Mouse (Mus musculus): ENCODE data around the gene Col4a2. TPM values are rescaled to one million over a fixed set of nuclear protein-coding genes. Genes with fewer than 3 reads are reported as not detected.

Gene Col4a2
- polyA plus RNA-seq (2016; fragmentation: Nextera tagmentation; extraction: Ambion mirVana), result 82.2 and 84.0 TPM in 2 replicates

DNA sequence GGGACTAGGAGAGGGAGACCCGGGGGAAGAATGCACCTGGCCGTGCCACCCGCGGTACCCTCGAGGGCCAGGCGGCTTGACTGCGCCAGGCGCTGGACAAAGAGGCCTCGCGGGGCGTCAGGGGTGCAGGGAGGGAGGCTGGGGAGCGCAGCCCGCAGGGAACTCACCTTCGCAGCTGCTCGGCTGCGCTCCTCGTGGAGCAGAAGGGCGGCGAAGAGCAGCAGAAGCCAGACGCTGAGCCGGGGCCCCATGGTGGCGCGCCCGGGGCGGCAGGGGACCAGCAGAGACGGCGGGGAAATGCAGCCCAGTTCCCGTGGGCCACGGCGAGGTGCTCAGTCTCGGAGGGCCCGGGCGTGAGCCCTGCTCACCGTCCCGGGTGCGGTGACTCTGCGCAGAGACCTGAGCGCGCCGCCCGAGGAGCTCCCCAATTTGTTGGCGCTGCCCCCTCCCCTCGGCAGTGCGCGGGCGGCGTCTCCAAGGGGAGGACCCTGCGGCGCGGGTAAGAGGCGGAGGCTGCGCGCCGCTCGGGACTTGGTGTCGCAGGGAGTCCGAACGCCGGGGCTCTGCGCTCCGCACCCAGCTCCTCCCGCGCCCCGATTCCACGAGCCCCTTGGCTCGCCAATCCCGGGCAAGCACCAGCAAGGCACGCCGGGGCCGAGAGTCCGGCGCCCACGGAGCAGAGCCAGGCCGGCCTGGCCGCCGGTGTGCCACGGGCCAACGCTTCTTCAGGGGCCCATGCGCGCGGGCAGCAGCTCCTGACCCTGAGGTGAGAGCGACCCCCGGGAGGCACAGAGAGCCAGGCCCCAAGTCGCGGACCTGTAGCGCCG is at the start of gene Col4a2, which contains the start of gene Col4a1:
Gene Col4a2, plus strand, starts transcription at position 457 of the 827 bp plus-strand sequence.
Gene Col4a1, minus strand, starts transcription at position 478 of the 827 bp plus-strand sequence.
- Histone ChIP-seq H3K4me1 (peaks cover 41% of the 10 kb centered on the region), H3K27me3 (no peaks in the 10 kb centered on the region), H3K4me2 (replicated peaks) (peak within 1 kb of the TSS; percentile 68), H3K9me3 (no peaks in the 10 kb centered on the region), H3K9ac (peak within 1 kb of the TSS; percentile 93), H3K27ac (peak within 1 kb of the TSS; percentile 88), H3K36me3 (0 out of 2 replicates have a peak, but pooled peaks cover under 1% of the 10 kb centered on the region), H3K4me3 (peak within 1 kb of the TSS; percentile 72)
- WGBS, result under 1% methylated on average over 83 of the region's 87 CpGs
- ATAC-seq (ENCODE audit: insufficient number of reproducible peaks, insufficient read depth, low FRiP score, low TSS enrichment), result peak; percentile 77

DNA sequence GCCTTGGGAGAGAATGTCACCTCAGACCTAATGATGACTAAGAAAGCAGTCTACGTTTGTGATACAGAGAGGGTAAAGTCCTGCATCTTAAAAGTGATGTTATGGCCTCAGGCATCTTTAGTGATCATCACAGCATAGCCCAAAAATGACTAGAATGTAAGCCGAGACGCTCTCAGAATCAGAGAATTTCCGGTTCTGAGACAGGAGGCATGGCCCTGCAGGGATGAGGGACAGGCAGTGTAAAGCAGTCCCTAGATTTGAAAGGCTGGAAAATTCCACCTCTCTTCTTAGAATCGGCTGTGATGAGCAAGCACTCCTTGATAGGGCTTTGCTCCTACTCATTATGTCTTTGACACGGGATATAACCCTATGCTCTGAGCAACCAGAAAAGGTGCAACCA is 48.8 kb upstream of the Col4a2 start:
- H3K4me1 ChIP-seq, result peaks cover 41% of the 10 kb centered on the region
- 46% methylated on average over 6 of the region's 6 CpGs for WGBS

DNA sequence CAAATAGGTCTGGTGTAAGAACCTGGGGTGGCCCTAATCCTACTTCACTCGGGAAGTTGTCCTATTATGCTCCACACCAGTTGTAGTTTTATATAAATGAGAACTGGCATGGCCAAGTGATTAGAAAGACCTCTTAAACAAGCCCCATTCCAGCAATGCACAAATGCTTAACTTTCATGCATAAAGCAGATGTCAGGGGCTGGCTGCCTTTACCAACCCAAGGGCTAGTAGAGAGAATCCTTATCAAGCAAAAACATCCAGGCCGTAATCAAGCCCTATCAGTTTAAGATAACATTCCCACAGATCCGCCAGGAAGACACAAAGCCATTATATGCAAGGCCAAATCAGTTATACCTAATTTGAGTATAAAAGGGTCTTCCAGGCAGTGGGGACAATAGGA is 46.6 kb upstream of the Col4a2 start:
- Histone ChIP-seq H3K36me3 (no peaks in the 10 kb centered on the region), H3K9me3 (no peaks in the 10 kb centered on the region), H3K4me2 (replicated peaks) (no peak overlapping the region), H3K27ac (no peak overlapping the region), H3K4me3 (no peak overlapping the region), H3K4me1 (peaks cover 32% of the 10 kb centered on the region), H3K27me3 (no peaks in the 10 kb centered on the region), H3K9ac (no peak overlapping the region)
- ATAC-seq (ENCODE audit: insufficient number of reproducible peaks, insufficient read depth, low FRiP score, low TSS enrichment), result no peak
- 81% methylated on average over 3 of the region's 3 CpGs for WGBS

More for the DNA sequence above, 48.8 kb upstream of the Col4a2 start:
- no peaks in the 10 kb centered on the region for H3K27me3 ChIP-seq
- H3K9ac ChIP-seq, result no peak overlapping the region
- ATAC-seq (ENCODE audit: insufficient number of reproducible peaks, insufficient read depth, low FRiP score, low TSS enrichment), result no peak
- no peaks in the 10 kb centered on the region for H3K9me3 ChIP-seq
- no peak overlapping the region for H3K4me2 ChIP-seq (replicated peaks)
- H3K27ac ChIP-seq, result no peak overlapping the region
- no peak overlapping the region for H3K4me3 ChIP-seq
- no peaks in the 10 kb centered on the region for H3K36me3 ChIP-seq

DNA sequence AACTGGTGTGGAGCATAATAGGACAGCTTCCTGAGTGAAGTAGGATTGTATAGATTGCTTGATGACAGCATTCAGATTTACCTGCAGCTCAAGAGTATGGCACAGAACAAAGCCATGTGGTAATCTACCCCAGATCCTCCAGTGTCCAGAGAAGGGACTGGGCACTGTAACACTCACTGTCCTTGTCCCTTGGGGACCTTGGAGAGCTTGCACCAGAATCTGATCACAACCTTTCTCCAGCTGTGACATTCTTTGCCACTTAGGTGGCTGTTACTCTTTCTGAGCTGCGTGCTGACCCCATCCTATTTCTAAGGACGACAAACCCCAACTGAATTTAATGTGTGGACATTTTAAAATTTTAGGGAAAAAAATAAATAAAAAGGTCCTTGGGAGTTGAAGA is 46.1 kb upstream of the Col4a2 start:
- Histone ChIP-seq H3K27ac (no peak overlapping the region), H3K27me3 (no peaks in the 10 kb centered on the region), H3K9me3 (no peaks in the 10 kb centered on the region), H3K4me3 (no peak overlapping the region), H3K9ac (no peak overlapping the region), H3K4me1 (peaks cover 32% of the 10 kb centered on the region), H3K36me3 (no peaks in the 10 kb centered on the region), H3K4me2 (replicated peaks) (no peak overlapping the region)
- ATAC-seq (ENCODE audit: insufficient number of reproducible peaks, insufficient read depth, low FRiP score, low TSS enrichment), result no peak
- WGBS, result 78% methylated on average over 2 of the region's 2 CpGs

DNA sequence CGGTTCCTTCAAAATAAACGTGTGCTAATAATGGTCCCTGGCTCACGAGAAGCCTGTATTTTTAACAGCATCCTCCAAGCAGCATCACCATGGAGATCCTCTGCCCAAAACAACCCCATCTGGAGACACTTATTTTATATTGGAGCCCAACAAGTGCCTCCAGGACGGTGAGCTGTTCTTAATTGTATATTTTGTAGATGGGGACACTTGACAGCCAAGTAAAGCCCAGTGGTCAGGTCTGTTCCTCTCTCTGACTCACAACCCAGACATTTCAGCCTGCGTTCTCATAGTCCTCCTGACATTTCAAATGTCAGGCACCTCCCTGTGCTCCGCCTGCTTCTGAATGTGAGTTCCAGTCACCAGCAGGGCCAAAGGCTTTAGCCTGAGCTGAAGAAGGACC is 43.9 kb upstream of the Col4a2 start:
- Histone ChIP-seq H3K27me3 (no peaks in the 10 kb centered on the region), H3K36me3 (no peaks in the 10 kb centered on the region), H3K9ac (no peak overlapping the region), H3K4me3 (no peak overlapping the region), H3K27ac (0 out of 2 replicates have a peak overlapping the region, but pooled peaks have one; percentile 24), H3K4me1 (peaks cover 20% of the 10 kb centered on the region), H3K9me3 (no peaks in the 10 kb centered on the region), H3K4me2 (replicated peaks) (no peak overlapping the region)
- no peak for ATAC-seq (ENCODE audit: insufficient number of reproducible peaks, insufficient read depth, low FRiP score, low TSS enrichment)
- 48% methylated on average over 6 of the region's 6 CpGs for WGBS

DNA sequence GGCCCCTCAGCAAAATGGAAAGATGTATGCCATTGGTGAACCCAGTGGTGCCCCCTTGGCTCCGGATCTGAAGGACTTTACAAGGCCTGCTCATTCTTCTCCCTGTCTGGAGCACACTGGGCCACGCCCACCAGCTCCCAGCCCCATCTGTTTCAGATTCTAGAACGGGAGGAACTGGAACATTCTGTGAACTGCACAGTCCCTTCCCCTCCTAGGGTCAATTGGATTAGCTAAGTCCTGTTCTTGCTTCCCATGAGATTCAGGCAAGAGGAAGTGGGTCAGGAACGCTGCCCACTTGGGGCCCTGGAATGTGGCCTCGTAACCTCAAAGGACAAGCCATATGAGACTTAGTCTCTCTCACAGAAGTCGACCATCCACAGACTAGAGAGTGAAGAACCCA is 41.8 kb upstream of the Col4a2 start:
- no peaks in the 10 kb centered on the region for H3K36me3 ChIP-seq
- no peaks in the 10 kb centered on the region for H3K27me3 ChIP-seq
- no peak overlapping the region for H3K4me2 ChIP-seq (replicated peaks)
- H3K4me1 ChIP-seq, result peaks cover 17% of the 10 kb centered on the region; the same call in 1 of the 2 replicates
- H3K9me3 ChIP-seq, result no peaks in the 10 kb centered on the region
- H3K9ac ChIP-seq, result no peak overlapping the region
- no peak overlapping the region for H3K4me3 ChIP-seq
- 59% methylated on average over 6 of the region's 6 CpGs for WGBS
- no peak for ATAC-seq (ENCODE audit: insufficient number of reproducible peaks, insufficient read depth, low FRiP score, low TSS enrichment)
- no peak overlapping the region for H3K27ac ChIP-seq

DNA sequence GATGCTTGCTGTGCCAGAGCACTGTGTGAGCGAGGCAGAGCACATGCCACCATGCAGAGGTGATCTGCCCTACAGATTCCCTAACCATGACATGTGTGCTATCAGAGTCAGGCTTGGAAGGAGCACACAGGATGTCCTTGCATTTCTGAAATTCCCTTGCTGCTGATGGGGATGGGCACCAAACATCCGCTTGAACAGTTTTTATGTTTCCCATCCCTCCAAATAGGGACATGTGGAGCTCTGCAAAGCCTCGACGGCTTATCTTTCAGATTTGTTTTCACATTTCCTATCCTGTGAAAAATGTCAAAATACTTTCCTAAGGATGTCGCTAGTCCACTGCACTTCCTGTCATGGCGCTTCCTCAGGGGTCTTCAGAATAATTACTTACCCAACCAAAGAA is 40.4 kb upstream of the Col4a2 start:
- Histone ChIP-seq H3K27me3 (no peaks in the 10 kb centered on the region), H3K27ac (peak overlapping the region; percentile 17; the same call in 1 of the 2 replicates), H3K9me3 (no peaks in the 10 kb centered on the region), H3K4me2 (replicated peaks) (no peak overlapping the region), H3K36me3 (no peaks in the 10 kb centered on the region), H3K9ac (no peak overlapping the region), H3K4me3 (no peak overlapping the region), H3K4me1 (peaks cover 20% of the 10 kb centered on the region; the same call in 1 of the 2 replicates)
- 82% methylated on average over 6 of the region's 6 CpGs for WGBS
- ATAC-seq (ENCODE audit: insufficient number of reproducible peaks, insufficient read depth, low FRiP score, low TSS enrichment), result no peak

DNA sequence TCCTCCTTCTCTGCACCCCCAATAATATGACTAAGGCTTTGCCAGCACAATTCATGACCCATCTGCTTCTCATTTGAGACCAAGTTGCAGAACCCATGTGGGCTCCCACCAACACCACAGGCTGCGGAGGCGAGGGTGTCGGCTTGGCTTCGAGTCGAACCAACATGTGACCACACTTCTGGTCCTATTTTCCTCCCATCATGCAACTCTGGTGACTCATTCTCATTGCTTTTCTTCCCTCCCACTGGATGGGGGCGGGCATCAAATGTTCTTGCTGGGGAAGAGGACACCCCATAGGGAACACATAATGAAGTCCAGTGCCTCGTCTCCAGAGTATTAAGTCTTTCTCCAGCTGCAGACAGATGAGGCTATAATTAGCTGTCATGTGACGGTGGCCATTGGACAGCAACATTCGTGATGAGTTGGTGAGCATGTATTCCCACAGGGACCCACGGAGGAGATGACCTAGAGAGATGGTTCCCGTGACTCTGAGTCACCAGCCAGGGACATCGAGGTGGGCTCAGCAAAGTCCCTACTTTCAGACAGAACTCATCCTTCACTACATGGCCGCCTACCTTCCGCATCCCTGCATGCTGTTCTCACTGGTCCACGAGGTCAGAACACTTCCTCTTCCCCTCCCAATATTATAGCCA is 39.0 kb upstream of the Col4a2 start:
- no peak overlapping the region for H3K27ac ChIP-seq
- no peaks in the 10 kb centered on the region for H3K36me3 ChIP-seq
- H3K9ac ChIP-seq, result no peak overlapping the region
- H3K9me3 ChIP-seq, result no peaks in the 10 kb centered on the region
- H3K27me3 ChIP-seq, result no peaks in the 10 kb centered on the region
- no peak overlapping the region for H3K4me2 ChIP-seq (replicated peaks)
- 75% methylated on average over 15 of the region's 15 CpGs for WGBS
- no peak overlapping the region for H3K4me3 ChIP-seq
- H3K4me1 ChIP-seq, result peaks cover 29% of the 10 kb centered on the region
- no peak for ATAC-seq (ENCODE audit: insufficient number of reproducible peaks, insufficient read depth, low FRiP score, low TSS enrichment)

DNA sequence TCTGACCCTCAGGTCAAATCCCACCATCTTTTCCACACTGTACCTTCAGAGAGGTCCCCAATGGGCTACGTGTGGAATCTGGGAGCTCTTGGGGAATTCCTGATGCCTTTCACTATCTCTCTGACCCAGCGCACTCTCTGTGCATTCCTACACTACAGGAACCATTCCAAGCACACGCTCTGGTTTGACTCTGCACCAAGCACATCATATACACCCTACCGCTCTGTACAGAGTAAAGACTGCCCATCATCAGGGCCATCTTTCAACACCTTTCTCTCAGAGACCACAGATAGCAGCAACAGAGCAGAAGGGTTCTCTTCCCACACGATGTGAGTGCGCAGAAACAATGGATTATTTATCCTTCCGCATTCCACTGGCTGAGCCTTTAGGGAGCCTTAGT is 38.2 kb upstream of the Col4a2 start:
- no peaks in the 10 kb centered on the region for H3K27me3 ChIP-seq
- no peak for ATAC-seq (ENCODE audit: insufficient number of reproducible peaks, insufficient read depth, low FRiP score, low TSS enrichment)
- no peak overlapping the region for H3K27ac ChIP-seq
- peaks cover 32% of the 10 kb centered on the region for H3K4me1 ChIP-seq
- no peak overlapping the region for H3K9ac ChIP-seq
- H3K4me2 ChIP-seq (replicated peaks), result no peak overlapping the region
- 75% methylated on average over 7 of the region's 7 CpGs for WGBS
- H3K36me3 ChIP-seq, result no peaks in the 10 kb centered on the region
- H3K4me3 ChIP-seq, result no peak overlapping the region
- H3K9me3 ChIP-seq, result no peaks in the 10 kb centered on the region

DNA sequence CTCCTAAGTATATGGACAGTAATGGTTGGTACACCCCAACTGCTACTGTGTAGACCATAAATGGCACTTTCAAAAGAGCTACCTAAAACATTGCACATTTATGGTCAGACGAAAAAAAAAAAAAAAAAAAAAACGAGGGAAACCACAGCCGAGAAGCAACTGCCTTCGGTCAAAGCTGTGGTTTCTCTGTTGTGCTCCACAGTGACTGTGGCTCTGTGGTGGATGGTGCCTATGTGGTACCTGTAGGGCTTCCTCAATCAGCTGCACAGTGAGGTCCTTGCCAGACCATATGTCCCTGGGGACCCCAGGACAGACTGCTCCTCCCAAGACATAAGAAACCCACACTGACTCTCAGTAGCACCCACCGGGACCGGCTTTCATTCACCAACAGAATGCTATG is 36.3 kb upstream of the Col4a2 start:
- ATAC-seq (ENCODE audit: insufficient number of reproducible peaks, insufficient read depth, low FRiP score, low TSS enrichment), result no peak
- H3K27me3 ChIP-seq, result no peaks in the 10 kb centered on the region
- H3K9ac ChIP-seq, result no peak overlapping the region
- H3K27ac ChIP-seq, result no peak overlapping the region
- no peaks in the 10 kb centered on the region for H3K36me3 ChIP-seq
- H3K4me2 ChIP-seq (replicated peaks), result no peak overlapping the region
- peaks cover 38% of the 10 kb centered on the region for H3K4me1 ChIP-seq
- 70% methylated on average over 6 of the region's 6 CpGs for WGBS
- H3K4me3 ChIP-seq, result no peak overlapping the region
- H3K9me3 ChIP-seq, result no peaks in the 10 kb centered on the region

DNA sequence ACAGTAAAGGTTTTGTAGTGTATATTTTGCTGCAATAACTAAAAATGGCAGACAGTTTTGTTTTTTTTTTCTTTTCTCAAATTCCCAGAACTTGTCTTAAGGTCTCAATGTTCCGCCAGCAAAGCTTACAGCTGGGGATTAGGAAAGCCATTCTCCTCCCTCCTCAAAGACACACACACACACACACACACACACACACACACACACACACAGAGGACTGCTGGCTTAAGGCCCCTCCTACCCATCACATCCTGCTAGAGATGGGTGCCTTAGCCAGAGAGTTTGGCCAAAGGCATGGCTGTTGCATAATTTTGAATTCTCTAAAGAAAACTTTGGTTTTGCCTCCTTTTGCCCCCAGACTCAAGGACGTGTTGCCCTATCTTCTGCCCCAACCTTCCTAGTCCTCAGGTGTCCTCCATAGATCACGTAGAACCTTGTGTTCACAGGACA is 35.0 kb upstream of the Col4a2 start:
- peaks cover 43% of the 10 kb centered on the region for H3K4me1 ChIP-seq
- H3K4me3 ChIP-seq, result no peak overlapping the region
- no peaks in the 10 kb centered on the region for H3K9me3 ChIP-seq
- ATAC-seq (ENCODE audit: insufficient number of reproducible peaks, insufficient read depth, low FRiP score, low TSS enrichment), result no peak
- no peak overlapping the region for H3K9ac ChIP-seq
- 0 out of 2 replicates have a peak overlapping the region, but pooled peaks have one; percentile 46 for H3K27ac ChIP-seq
- no peaks in the 10 kb centered on the region for H3K27me3 ChIP-seq
- WGBS, result 72% methylated on average over 3 of the region's 3 CpGs
- H3K4me2 ChIP-seq (replicated peaks), result no peak overlapping the region
- H3K36me3 ChIP-seq, result no peaks in the 10 kb centered on the region
